Mouse (Mus musculus) liver, postnatal 0 days (tissue): ENCODE measurements at regions not wholly inside any gene's neighbourhood (a gene's known extent, or its start where the extent isn't known, plus 50 kb on each side); places are given as distances from the start of the nearest gene placed in this dataset.

Source experiments
- ATAC-seq: fragments of 200-750 bp; cut with Nextera tagmentation; 2 replicates; pipeline ENCODE4 v1.8.0; 2017; ENCODE audit warnings: mild to moderate bottlenecking, moderate library complexity
- DNase-seq: peaks from one replicate; pipeline ENCODE4 v3.0.0-alpha.2; 2016
- H3K27ac ChIP-seq: fragments of 300-500 bp; sonication (generic); 2 replicates; pipeline ENCODE4 v1.5.1; 2014; ENCODE audit warnings: antibody characterized with exemption, moderate library complexity, mild to moderate bottlenecking, low read depth
- H3K27me3 ChIP-seq: fragments of 300-500 bp; sonication (generic); 2 replicates; pipeline ENCODE4 v1.6.1; 2014; ENCODE audit warnings: low read length, control low read depth, mixed read lengths; ENCODE audit not compliant: insufficient read depth
- H3K36me3 ChIP-seq: fragments of 300-500 bp; sonication (generic); replicated peaks from 2 replicates; pipeline ENCODE4 v1.6.1; 2014; ENCODE audit warnings: mild to moderate bottlenecking, control low read depth, low read length, moderate library complexity, mixed read lengths; ENCODE audit not compliant: insufficient read depth
- H3K4me1 ChIP-seq: fragments of 300-500 bp; sonication (generic); 2 replicates; pipeline ENCODE4 v1.6.1; 2014; ENCODE audit warnings: antibody characterized with exemption, mild to moderate bottlenecking, control low read depth; ENCODE audit not compliant: insufficient read depth
- H3K4me2 ChIP-seq: fragments of 300-500 bp; sonication (generic); 2 replicates; pipeline ENCODE4 v1.6.1; 2014; ENCODE audit warnings: low read depth, mild to moderate bottlenecking, low read length, moderate library complexity, mixed read lengths
- H3K4me3 ChIP-seq: fragments of 300-500 bp; sonication (generic); 2 replicates; pipeline ENCODE4 v1.5.1; 2014; ENCODE audit warnings: low read depth, low read length
- H3K9ac ChIP-seq: fragments of 300-500 bp; sonication (generic); replicated peaks from 2 replicates; pipeline ENCODE4 v1.6.1; 2014; ENCODE audit warnings: mild to moderate bottlenecking, moderate library complexity
- H3K9me3 ChIP-seq: fragments of 300-500 bp; sonication (generic); 2 replicates; pipeline ENCODE4 v1.6.1; 2016; ENCODE audit warnings: mild to moderate bottlenecking, control low read depth, low read length, mixed read lengths
- CTCF ChIP-seq: sonication (generic); IDR thresholded peaks from 2 replicates; pipeline ENCODE4 v1.5.1; 2016; ENCODE audit warnings: antibody characterized with exemption, low read depth
- EP300 ChIP-seq: IDR thresholded peaks from 2 replicates; pipeline ENCODE4 v1.6.1; 2016; ENCODE audit warnings: antibody characterized with exemption, low read depth, mild to moderate bottlenecking
- WGBS: fragments of 180-500 bp; shearing (Covaris S2); extraction: QIAGEN DNeasy Blood & Tissue Kit; methylation state at CpG from one replicate; pipeline ENCODE4 v1.1.7; 2014; ENCODE audit not compliant: insufficient replicate concordance; 5-methylcytosine and 5-hydroxymethylcytosine counted together

DNA sequence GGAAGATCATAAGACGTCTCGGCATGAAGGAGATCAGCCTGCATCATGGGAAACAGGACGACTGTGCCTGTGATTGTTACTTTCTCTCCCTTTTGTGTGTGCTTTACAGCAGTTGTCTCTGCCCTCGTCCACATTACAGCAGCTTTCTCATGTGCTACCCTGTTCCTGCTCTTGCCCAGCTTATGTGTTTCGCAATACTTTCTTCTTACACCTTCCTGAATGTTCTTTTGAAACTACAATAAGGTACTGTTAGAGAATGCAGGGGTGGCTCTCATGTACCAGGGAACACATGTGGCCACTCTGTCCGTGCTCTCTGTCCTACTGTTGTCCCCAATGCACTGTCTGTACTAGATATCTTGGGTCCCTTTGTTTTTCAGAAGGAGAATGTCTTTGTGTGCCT is 414.0 kb upstream of the Alcam start:
- no peak for DNase-seq
- WGBS: 65% methylated on average over 6 of the region's 6 CpGs

DNA sequence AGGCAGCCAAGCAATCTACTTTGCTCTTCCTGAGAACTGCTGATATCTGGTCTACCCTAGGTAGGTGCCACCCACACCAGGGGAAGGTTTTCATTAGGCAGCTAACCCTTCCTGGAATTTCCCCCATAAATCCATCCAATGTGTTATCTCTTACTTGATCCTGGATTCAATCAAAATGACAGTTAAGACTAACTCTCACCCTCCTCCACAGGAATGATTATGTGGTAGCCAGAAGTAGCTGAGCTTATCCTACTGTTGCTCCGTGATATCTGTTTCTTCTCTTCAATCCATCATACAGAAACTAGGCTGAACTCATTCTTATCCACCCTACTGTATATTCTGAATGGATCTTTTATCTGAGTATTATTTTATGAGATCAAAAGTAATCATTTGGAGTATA is 409.7 kb upstream of the Alcam start:
- ATAC-seq (no peak), DNase-seq (no peak)
- WGBS: 70% methylated on average over 1 of the region's 1 CpGs
- H3K9me3 ChIP-seq: no peaks in the 10 kb centered on the region
- no peak for TF ChIP-seq EP300
- no peak for TF ChIP-seq CTCF
- no peaks in the 10 kb centered on the region for H3K27me3 ChIP-seq
- no peak overlapping the region for H3K4me3 ChIP-seq
- no peak overlapping the region for H3K4me2 ChIP-seq
- no peaks in the 10 kb centered on the region for H3K36me3 ChIP-seq
- H3K4me1 ChIP-seq: no peaks in the 10 kb centered on the region
- H3K27ac ChIP-seq: no peak overlapping the region
- H3K9ac ChIP-seq: no peak overlapping the region

More for the DNA sequence above, 414.0 kb upstream of the Alcam start:
- H3K27me3 ChIP-seq: no peaks in the 10 kb centered on the region
- ATAC-seq: no peak
- no peak overlapping the region for H3K4me3 ChIP-seq
- no peaks in the 10 kb centered on the region for H3K36me3 ChIP-seq
- H3K9ac ChIP-seq: no peak overlapping the region
- H3K4me2 ChIP-seq: no peak overlapping the region
- no peaks in the 10 kb centered on the region for H3K9me3 ChIP-seq
- TF ChIP-seq CTCF (no peak), EP300 (no peak)
- H3K4me1 ChIP-seq: no peaks in the 10 kb centered on the region
- no peak overlapping the region for H3K27ac ChIP-seq

DNA sequence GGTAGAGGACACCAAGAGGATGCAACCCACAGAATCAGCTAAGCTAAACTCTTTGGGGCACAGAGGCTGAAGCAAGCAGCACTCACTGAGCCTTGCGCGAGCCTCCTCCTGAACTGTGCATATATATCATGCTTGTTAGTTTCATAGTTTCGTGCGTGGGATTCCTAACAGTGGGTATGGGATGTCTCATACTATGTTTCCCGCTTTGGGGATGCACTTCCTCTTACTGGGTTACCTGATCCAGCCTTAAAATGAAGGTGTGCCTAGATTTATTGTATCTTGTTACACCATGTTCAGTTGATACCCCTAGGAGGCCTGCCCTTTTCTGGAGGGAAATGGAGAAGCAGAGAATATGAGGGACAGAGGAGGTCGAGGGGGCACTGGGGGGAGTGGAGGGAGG is 407.4 kb upstream of the Alcam start:
- TF ChIP-seq EP300 (no peak), CTCF (no peak)
- 73% methylated on average over 6 of the region's 6 CpGs for WGBS
- no peak for DNase-seq

DNA sequence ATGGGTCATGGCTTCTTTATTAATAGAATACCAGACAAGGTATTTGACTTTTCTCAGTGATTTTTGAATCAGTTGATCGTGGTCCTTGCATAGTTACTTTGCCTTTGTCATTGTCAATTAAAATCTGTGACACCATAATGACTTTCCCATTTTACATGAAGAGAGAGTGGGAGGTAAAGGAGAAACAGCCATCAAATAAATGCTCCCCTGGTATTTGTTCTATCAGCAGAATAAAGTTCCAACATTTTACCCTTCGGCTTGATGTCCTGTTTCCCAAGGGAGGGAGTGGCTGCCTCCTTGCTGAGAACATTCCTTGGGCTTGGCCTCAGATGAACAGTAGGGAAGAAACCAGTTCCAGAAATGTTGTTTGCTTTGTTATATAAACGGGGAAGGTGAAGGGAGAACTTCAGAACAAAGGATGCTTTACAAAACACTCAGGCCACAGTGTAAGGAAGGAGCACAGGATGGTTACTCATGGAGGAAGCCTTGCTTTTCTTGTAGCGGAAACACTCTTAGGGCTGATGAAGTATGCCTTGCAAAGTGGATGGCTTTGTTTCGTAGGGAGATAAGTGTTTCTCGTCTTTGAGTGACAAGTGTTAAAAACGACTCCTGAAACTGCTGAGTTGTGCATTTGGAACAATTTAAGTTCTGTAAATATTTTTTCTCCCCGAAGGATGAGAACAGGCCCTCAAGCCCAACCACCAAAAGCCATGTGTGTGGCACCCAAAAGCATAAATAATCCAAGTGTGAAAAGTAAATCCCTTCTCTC is 404.8 kb upstream of the Alcam start:
- no peak for DNase-seq
- Histone ChIP-seq H3K27ac (no peak overlapping the region), H3K4me3 (no peak overlapping the region), H3K4me2 (no peak overlapping the region), H3K4me1 (no peaks in the 10 kb centered on the region), H3K27me3 (no peaks in the 10 kb centered on the region), H3K9ac (no peak overlapping the region), H3K9me3 (no peaks in the 10 kb centered on the region), H3K36me3 (no peaks in the 10 kb centered on the region)
- 63% methylated on average over 8 of the region's 8 CpGs for WGBS
- TF ChIP-seq EP300 (no peak), CTCF (no peak)
- ATAC-seq: no peak

More for the DNA sequence above, 407.4 kb upstream of the Alcam start:
- Histone ChIP-seq H3K4me3 (no peak overlapping the region), H3K9ac (no peak overlapping the region), H3K27me3 (no peaks in the 10 kb centered on the region), H3K27ac (no peak overlapping the region), H3K4me1 (no peaks in the 10 kb centered on the region), H3K4me2 (no peak overlapping the region), H3K9me3 (no peaks in the 10 kb centered on the region), H3K36me3 (no peaks in the 10 kb centered on the region)
- ATAC-seq: no peak

DNA sequence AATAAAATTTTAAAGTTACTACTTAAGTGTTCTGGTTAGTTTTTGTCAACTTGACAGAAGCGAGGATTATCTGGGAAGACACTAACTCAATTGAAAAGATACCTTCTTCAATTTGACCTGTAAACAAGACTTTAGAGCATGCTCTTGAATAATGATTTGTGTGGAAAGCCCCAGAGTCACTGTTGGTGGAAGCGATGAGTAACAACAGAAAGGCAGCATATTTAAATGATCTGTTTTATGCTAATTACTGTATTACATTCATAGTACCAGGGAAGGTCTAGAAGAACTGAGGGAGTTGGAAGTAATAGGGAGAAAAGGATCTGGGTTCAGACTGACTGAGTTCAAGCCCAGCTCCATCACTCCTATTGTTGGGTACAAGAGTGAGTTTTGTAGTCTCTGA is 397.3 kb upstream of the Alcam start:
- no peak overlapping the region for H3K4me3 ChIP-seq
- no peaks in the 10 kb centered on the region for H3K36me3 ChIP-seq
- DNase-seq: no peak
- H3K27me3 ChIP-seq: no peaks in the 10 kb centered on the region
- H3K27ac ChIP-seq: no peak overlapping the region
- ATAC-seq: no peak
- H3K4me1 ChIP-seq: no peaks in the 10 kb centered on the region
- H3K9ac ChIP-seq: no peak overlapping the region
- H3K9me3 ChIP-seq: no peaks in the 10 kb centered on the region
- H3K4me2 ChIP-seq: no peak overlapping the region
- no peak for TF ChIP-seq EP300
- TF ChIP-seq CTCF: no peak
- 81% methylated on average over 2 of the region's 2 CpGs for WGBS

DNA sequence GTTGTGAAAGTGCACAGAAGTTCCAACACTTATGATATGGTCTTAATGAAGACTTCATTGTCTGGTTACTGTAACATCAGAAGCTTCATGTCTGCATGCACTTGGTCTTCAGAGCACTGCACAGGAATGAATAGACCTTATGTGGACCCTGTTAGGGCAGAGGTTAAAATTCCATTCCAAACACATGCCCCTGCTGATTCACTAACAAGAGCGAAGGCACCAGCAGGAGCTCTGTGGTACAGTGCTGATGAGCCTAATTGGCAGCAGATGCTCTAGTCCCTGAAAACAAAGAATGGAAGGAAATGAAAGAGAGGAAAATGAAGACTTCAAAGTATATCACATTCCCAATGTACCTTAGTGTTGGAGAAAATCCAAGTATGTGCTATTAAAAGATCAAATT is 365.1 kb upstream of the Alcam start:
- WGBS: 68% methylated on average over 1 of the region's 1 CpGs
- H3K4me3 ChIP-seq: no peak overlapping the region
- H3K27me3 ChIP-seq: no peaks in the 10 kb centered on the region
- no peak for DNase-seq
- H3K9ac ChIP-seq: no peak overlapping the region
- ATAC-seq: no peak
- no peak overlapping the region for H3K4me2 ChIP-seq
- no peaks in the 10 kb centered on the region for H3K9me3 ChIP-seq
- no peak for TF ChIP-seq EP300
- no peak for TF ChIP-seq CTCF
- H3K36me3 ChIP-seq: no peaks in the 10 kb centered on the region
- H3K27ac ChIP-seq: no peak overlapping the region
- H3K4me1 ChIP-seq: no peaks in the 10 kb centered on the region
